Mouse (Mus musculus) thymus, postnatal 0 days (tissue): ENCODE measurements around the gene Dusp22. TPM values are rescaled to one million over a fixed set of nuclear protein-coding genes. Genes with fewer than 3 reads are reported as not detected.

Source experiments
- DNase-seq: peaks from one replicate; pipeline ENCODE4 v3.0.0-alpha.2; 2015; ENCODE audit warnings: low spot score
- polyA plus RNA-seq: library from polyadenylated mRNA; unstranded; fragments of >200 nt; fragmentation: Nextera tagmentation; extraction: Ambion mirVana; gene quantifications from 2 replicates; pipeline ENCODE4 v1.2.1, GENCODE M21; 2015

Gene Dusp22
- 19.4 and 21.2 TPM in 2 replicates for polyA plus RNA-seq

DNA sequence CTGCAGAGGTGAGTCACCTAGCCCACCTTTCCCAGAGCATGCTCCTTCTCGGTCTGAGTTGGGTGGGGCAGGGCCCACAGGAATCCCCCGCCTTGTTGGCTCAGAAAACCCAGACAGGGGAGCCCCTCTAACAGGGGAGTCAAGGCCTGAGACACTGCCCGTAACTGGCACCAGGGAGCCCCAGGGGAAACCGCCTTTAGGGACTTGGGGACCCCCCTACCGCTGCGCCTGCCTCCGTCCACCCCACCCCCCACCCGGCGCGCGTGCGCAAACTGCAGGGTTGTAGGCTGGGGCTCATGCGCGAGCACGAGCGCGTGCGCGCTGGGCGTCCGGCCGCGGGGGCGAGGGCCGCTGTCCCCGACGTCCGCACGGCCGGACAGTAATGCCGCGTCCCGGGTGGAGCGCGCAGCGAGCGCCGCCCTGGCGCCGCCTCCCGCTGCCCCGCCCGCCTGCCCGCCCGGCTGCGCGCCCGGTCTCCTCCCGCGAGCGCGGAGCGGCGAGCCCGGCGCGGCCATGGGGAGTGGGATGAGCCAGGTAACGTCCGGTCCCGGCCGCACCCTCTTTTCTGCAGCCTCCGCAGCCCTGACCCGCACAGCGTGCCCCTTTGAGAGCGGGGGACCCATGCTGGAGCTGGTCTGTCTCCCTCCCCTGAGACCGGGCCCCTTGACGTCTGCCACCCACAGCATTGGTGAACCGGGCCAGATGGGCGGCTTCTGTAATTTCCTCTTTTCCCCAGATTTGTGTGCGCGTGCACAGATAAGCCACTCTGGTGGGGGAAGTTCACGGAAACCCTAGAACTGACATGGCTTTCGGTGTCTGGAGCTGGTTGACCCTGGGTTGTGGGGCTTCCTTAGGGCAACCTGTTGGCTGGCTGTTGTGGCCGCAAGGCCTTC, at the start of gene Dusp22:
Dusp22 (plus strand) TSS at position 387 of the 893 bp plus-strand sequence.
- DNase-seq = peak; percentile 62

DNA sequence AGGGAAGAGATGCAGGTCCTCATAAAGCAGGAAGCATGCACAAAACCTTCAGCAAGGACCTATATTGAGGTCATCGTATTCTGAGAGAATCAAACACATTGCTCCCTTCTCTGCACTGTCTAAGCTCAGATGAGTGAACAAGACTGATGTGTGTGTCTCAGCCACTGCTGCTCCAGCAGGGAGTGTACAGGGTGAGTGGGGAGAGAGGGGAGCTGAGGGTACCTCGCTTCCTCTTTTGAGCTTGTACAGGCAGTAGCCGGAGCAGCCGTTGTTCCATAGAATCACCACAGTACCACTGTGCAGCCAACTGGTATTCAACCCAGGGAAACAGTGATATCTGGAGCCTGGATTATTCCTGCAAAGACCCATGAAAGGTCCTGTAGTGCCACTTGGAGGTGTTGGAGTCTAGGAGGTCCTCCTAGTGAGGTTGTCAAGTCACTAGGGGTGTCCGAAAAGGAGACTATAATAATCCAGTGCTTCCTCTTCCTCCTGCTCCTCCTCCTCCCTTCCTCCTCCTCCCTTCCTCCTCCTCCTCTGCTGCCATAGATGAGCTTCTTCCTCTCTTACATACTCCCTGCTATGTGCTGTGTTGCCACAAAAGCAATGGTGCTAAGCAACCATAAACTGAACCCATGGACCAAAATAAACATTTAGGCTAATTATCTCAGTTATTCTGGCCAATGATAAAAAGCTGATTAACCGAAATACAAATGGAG, 47.6 kb upstream of the Dusp22 start:
- DNase-seq = no peak

DNA sequence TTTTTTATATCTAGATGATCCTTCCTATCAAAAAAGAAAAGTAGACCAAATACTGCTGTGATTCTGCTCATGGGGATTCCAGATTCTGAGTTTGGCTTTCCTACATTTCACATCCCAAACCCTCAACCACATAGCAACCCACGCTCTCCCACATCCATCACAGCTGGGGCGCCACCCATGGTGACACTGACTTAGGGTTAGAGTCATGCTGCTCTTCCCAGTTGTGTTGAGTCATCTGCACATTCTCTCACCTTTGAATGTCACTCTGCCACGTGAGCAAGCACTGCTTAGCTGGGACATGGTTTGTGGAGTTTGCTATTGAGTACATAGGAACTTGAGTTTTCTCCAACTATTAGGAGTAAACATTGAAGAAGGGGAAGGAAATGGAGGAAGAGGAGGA, 40.1 kb upstream of the Dusp22 start:
- DNase-seq = no peak

DNA sequence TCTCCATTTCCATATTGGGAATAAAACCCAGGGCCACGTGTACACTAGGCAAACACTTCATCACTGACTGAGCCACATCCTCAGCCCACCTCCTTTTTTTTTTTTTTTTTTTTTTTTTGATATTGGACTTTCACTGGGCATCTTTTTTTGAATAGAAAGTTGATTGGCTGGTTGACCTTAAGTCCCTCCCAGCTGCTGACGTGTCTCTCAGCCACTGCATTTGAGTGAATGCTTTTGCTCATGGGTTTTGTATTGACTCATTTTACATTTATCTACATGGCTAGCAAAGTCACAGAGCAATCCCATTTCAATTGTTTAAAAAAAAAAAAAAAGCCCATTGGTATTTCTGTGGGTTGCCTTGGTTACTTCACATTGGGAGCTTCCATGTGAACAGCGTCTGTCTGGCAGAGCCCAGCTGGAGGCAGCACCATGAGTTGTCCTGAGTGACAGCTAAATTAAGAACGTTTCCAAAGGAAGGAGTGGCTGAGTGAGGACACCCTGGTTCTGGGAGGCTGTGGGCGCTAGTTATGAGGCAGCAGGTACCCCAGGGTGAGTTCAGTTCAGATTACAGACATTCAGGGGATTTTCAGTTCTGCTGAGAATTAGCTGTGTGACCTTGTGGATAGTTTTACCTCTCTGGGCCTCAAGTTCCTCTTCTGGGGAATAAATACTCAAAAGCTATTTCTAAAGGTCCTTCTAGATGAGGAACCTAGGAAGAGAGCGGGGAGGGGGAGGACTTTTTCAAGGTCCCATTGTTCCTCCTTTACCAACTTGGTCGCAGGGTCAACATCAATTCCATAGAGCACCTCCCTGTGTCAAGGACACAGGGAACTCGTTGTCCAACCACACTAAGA, 31.4 kb upstream of the Dusp22 start:
- no peak for DNase-seq

DNA sequence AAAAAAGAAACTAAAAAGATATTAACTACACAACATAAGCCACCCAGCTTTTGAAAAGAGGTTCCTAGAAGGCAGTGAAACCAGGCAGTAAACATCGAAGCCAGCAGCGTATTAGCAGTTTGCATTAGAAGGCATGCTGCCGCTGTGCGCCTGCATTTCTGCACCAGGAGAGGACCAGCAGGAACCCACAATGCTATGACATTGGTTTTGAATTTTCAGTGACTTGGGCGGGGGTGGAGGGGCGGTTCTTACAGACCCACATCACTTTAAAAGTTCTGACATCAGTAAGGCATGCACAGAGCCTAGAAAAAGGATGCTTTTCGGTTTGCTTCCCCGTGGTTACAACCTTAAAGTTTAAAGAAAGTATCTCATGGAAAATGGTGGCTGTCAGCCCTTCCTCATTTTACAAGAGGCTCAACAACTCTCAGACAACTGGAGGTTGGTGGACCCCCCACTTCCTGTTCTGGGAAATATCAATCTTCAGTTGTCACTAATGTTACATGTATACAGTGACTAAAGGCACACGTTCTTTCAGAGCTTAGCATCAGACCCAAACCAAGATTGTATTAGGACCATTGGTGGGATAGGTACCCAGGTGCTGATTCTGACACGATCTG, 29.9 kb upstream of the Dusp22 start:
- peak; percentile 31 for DNase-seq

DNA sequence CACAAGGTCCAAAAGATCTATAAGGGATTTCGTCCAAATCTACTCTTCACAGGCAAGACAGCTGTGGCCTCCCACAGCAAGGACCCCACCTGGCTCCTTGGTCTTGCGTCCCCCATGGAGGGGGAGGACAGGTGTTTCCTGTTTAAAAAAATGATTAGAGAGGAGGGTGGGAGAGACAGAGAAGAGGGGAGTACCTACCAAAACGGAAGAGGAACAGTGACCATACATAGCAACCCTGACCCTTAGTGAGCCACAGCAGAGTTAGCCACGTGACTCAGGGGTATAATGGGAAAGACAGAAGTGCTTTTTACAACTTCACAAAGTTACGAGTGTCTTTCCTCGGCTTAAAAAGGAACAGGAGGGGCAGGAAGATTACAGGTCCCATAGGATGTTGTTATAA, 26.8 kb upstream of the Dusp22 start:
- peak; percentile 60 for DNase-seq

GRCm38 (mm10) chr13:30636453-30636852, 23.3 kb upstream of the Dusp22 start:
- peak; percentile 55 for DNase-seq

GRCm38 (mm10) chr13:30638378-30639115, 21.3 kb upstream of the Dusp22 start:
- DNase-seq = no peak

DNA sequence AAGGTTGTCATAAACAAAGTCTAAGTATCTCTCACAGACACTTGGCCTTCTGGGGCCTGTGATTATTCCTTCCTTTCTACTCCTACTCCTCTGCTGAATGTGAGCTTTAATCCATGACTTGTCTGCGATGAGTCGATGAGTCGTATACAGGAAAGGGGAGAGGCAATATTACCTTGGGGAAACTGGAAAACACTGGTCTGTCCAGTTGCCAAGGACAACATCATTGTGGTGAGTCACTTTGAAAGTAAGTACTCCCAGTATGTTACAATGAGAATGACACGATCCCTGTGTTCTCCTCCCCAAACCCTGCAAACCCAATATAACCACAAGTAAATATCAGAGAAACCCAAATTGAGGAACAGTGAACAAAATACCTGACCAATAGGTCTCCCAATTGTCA, 17.7 kb upstream of the Dusp22 start:
- no peak for DNase-seq

DNA sequence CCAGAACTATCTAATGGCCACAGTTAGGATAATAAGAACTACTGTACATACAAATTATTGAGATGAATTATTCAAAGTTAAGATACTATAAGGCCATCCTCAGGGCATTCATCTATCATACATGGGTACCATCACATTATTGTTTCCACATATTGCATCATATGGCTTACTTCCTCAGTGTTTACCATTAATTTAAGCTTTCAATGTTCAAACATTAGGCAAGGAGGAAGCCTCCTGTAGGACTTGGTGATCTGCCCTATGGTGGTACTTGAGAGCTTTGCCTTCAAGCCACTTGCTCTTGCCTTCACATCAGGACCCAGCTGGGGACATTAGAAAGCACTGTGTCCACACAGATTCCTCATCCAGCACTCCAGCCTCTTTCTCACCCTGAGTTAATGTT, 11.3 kb upstream of the Dusp22 start:
- no peak for DNase-seq

- no peak for DNase-seq
Observed at GRCm38 (mm10) chr13:30649197-30649596, 10.6 kb upstream of the Dusp22 start.

- no peak for DNase-seq
Observed at GRCm38 (mm10) chr13:30650684-30651083, 9.1 kb upstream of the Dusp22 start.

GRCm38 (mm10) chr13:30653051-30653450, 6.7 kb upstream of the Dusp22 start:
- DNase-seq = no peak

GRCm38 (mm10) chr13:30654463-30654862, 5.3 kb upstream of the Dusp22 start:
- DNase-seq = no peak

GRCm38 (mm10) chr13:30656909-30657308, 2.9 kb upstream of the Dusp22 start:
- no peak for DNase-seq

DNA sequence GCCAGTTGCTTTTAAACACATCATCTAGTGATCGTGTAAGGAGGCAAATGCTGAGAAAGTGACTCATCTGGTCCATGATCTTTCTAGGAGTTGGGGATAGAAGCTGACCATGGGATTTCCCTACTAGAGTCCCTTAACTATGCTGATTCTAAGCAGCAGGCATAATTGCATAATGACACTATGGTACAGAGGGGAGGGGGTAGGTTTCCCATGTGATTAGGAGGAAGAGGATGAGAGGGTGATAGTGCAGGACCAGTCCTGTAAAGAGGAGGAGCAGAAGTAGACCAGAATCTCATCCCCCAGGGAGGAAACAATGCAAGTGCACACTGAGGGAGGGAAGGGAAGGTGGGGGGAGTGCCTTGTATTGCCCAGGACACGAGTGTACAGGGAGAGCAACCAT, 2.0 kb upstream of the Dusp22 start:
- DNase-seq = no peak

DNA sequence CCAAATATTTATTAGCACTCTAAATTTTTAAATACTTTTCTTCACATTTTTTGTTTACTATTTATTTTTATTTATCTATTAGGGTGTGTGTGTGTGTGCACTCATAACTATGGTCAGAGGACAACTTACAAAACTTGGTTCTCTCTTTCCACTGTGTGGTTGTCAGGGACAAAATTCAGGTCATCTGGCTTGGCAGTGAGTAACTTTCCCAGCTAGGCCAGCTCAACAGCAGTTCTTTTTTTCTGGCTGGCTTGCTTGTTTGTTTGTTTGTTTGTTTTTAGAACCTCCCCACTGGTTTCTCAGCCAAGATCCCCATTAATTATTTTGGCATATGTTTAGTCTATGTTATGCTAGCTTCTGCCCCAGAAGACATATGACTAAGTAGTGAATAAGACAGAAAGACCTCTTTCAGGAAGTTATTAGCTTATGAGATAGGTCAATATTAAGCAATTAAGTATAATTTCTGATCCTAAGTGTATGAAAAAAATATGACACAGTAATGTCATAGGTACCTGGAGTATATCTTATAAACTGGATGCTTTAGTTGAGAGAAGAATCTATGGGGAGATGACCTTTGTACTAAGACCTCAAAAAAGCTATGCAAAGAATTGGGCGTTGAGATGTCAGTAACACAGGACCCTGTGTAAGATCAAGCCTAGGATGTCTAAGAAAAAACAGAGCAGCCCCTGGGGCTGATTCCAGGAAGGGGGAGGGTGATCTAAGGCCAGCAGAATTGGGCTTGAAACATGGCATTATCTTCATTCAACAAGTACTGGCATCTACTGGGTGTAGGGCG, 1.4 kb upstream of the Dusp22 start:
- DNase-seq = no peak

- DNase-seq = no peak
Observed at GRCm38 (mm10) chr13:30665261-30665660, 5.5 kb downstream of the Dusp22 start.

DNA sequence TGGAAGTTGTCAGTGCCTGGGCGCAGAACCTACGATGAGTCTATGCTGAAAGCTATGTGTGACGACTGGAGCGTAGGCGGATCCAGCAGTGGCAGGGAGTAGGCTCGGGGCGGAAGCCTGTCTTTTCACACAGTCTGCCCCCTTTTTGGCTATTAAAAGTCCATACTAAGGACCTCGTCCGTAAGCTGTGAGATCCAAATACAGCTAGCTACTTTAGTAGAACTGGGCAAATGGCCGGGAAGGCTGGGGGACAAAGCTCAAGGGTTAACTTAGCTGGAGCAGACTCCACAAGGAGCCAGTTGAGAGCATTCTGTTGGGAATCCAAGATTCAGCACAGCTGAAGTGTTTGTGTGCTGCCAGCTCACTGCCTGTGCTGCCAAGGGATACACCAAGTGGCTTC, 6.7 kb downstream of the Dusp22 start:
- DNase-seq = no peak

- no peak for DNase-seq
Observed at GRCm38 (mm10) chr13:30668301-30668700, 8.5 kb downstream of the Dusp22 start.
